Mouse (Mus musculus) heart, embryonic 11.5 days (tissue): Measurements from ENCODE around the gene Kif26a. TPM values are rescaled to one million over a fixed set of nuclear protein-coding genes. Genes with fewer than 3 reads are reported as not detected.

ENCODE experiments used
- ATAC-seq: fragments of 200-750 bp; cut with Nextera tagmentation; replicated peaks from 2 replicates; pipeline ENCODE4 v1.8.0; 2017; ENCODE audit warnings: moderate library complexity; ENCODE audit not compliant: insufficient number of reproducible peaks, low FRiP score, low TSS enrichment
- H3K27ac ChIP-seq: fragments of 300-500 bp; sonication (generic); 2 replicates; pipeline ENCODE4 v1.5.1; 2014; ENCODE audit warnings: mild to moderate bottlenecking, low read depth, low read length
- H3K27me3 ChIP-seq: fragments of 300-500 bp; sonication (generic); 2 replicates; pipeline ENCODE4 v1.6.1; 2014; ENCODE audit warnings: mild to moderate bottlenecking, low read length, mixed read lengths; ENCODE audit not compliant: control insufficient read depth, insufficient read depth
- H3K36me3 ChIP-seq: fragments of 300-500 bp; sonication (generic); 2 replicates; pipeline ENCODE4 v1.6.1; 2014; ENCODE audit warnings: mild to moderate bottlenecking, low read length, moderate library complexity, mixed read lengths; ENCODE audit not compliant: control insufficient read depth, insufficient read depth
- H3K4me1 ChIP-seq: fragments of 300-500 bp; sonication (generic); 2 replicates; pipeline ENCODE4 v1.6.1; 2014; ENCODE audit warnings: low read length; ENCODE audit not compliant: control insufficient read depth, insufficient read depth
- H3K4me2 ChIP-seq: fragments of 300-500 bp; sonication (generic); 2 replicates; pipeline ENCODE4 v1.6.1; 2014; ENCODE audit warnings: mild to moderate bottlenecking, moderate library complexity
- H3K4me3 ChIP-seq: fragments of 300-500 bp; sonication (generic); 2 replicates; pipeline ENCODE4 v1.5.1; 2014; ENCODE audit warnings: low read depth, low read length
- H3K9ac ChIP-seq: fragments of 300-500 bp; sonication (generic); 2 replicates; pipeline ENCODE4 v1.6.1; 2014; ENCODE audit warnings: mild to moderate bottlenecking, low read depth, low read length, moderate library complexity
- H3K9me3 ChIP-seq: fragments of 300-500 bp; sonication (generic); replicated peaks from 2 replicates; pipeline ENCODE4 v1.6.1; 2016; ENCODE audit warnings: low read length; ENCODE audit not compliant: control insufficient read depth
- WGBS: fragments of 180-500 bp; shearing (Covaris S2); extraction: QIAGEN DNeasy Blood & Tissue Kit; methylation state at CpG from one replicate; pipeline ENCODE4 v1.1.7; 2014; ENCODE audit not compliant: insufficient replicate concordance; 5-methylcytosine and 5-hydroxymethylcytosine counted together
- microRNA counts: library from miRNA; unstranded; fragments of <30 nt; microRNA quantifications from one replicate; lab custom pipeline; 2015
- microRNA-seq: library from miRNA; unstranded; fragments of <30 nt; microRNA quantifications from one replicate; pipeline ENCODE4, GENCODE M21; 2016; ENCODE audit warnings: borderline number of aligned reads
- polyA plus RNA-seq: library from polyadenylated mRNA; unstranded; fragments of >200 nt; fragmentation: Nextera tagmentation; extraction: Ambion mirVana; gene quantifications from 2 replicates; pipeline ENCODE4 v1.2.1, GENCODE M21; 2014

The Kif26a gene
- polyA plus RNA-seq, 1 experiment from 2014 or later = 1.3 TPM

DNA sequence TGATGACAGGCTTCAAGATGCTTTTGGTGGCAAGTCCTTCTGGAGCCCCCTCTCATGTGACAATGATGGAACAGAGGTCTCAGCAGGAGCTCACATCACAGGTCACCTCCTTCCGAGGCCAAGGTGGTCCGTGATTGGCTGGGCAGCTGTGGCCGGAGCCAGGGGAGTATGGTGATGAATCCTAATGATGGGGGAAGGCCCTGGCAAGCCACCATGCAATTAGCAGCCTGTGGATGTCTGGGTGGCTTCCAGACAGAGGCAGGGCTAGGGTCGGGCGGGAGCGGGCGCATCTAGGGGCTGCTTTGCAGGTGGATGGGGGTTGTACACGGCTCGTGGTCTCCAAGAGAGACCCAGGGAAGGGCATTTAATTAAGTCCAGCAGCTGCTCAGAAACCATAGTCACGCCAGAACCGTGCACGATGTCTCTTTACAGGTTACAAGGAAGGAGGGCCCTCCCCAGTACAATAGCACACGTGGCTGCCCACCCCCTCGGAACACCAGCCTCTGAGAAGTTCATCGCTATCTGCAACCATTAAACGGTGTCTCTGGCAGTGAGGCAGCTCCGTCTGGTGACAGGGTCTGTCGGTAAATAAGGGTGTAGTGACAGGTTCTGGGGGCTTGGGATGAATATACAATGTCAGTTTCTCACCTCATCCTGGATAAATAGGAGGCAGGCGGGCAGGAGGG, 75.9 kb downstream of the Kif26a start:
- no peak overlapping the region for H3K27ac ChIP-seq
- no peak overlapping the region for H3K4me3 ChIP-seq
- WGBS = 34% methylated on average over 19 of the region's 19 CpGs
- H3K9ac ChIP-seq = no peak overlapping the region
- no peaks in the 10 kb centered on the region for H3K9me3 ChIP-seq
- H3K27me3 ChIP-seq = peaks cover 4% of the 10 kb centered on the region; the same call in 1 of the 2 replicates
- H3K4me2 ChIP-seq = 0 out of 2 replicates have a peak overlapping the region, but pooled peaks have one; percentile 29
- H3K36me3 ChIP-seq = no peaks in the 10 kb centered on the region
- no peak for ATAC-seq
- peaks cover 35% of the 10 kb centered on the region for H3K4me1 ChIP-seq

GRCm38 (mm10) chr12:112223721-112224337, 77.8 kb downstream of the Kif26a start:
- H3K9ac ChIP-seq = no peak overlapping the region
- no peak overlapping the region for H3K4me2 ChIP-seq
- peaks cover 4% of the 10 kb centered on the region; the same call in 1 of the 2 replicates for H3K27me3 ChIP-seq
- peaks cover 18% of the 10 kb centered on the region for H3K4me1 ChIP-seq
- H3K4me3 ChIP-seq = no peak overlapping the region
- ATAC-seq = no peak
- H3K36me3 ChIP-seq = no peaks in the 10 kb centered on the region
- 66% methylated on average over 13 of the region's 13 CpGs for whole genome bisulfite sequencing
- no peak overlapping the region for H3K27ac ChIP-seq
- H3K9me3 ChIP-seq = no peaks in the 10 kb centered on the region

GRCm38 (mm10) chr12:112226238-112226637, 80.2 kb downstream of the Kif26a start:
- no peaks in the 10 kb centered on the region for H3K9me3 ChIP-seq
- H3K27me3 ChIP-seq = peaks cover 4% of the 10 kb centered on the region; the same call in 1 of the 2 replicates
- no peaks in the 10 kb centered on the region for H3K36me3 ChIP-seq
- no peak for ATAC-seq
- no peak overlapping the region for H3K4me3 ChIP-seq
- no peak overlapping the region for H3K27ac ChIP-seq
- no peak overlapping the region for H3K9ac ChIP-seq
- peaks cover 17% of the 10 kb centered on the region for H3K4me1 ChIP-seq
- H3K4me2 ChIP-seq = no peak overlapping the region
- WGBS = 59% methylated on average over 1 of the region's 1 CpGs

DNA sequence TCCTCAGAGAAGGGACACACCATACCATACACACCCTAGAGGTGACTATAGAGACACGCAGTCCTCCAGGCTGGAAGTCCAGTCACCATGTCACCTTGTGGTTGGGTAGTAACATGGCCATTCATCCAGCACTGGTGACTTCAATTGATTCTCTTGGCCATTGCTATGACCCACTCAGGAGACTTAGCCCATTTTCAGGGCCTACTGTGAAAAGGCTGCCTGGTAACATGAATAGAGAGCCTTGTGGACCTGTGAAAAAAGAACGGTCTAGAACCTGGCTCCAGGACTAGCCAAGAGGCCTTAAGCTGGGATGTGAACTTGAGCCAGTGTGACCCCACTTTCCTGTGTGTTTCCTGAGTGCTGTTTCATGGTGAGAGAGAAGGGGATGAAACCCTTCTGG, 80.6 kb downstream of the Kif26a start:
- H3K4me3 ChIP-seq = no peak overlapping the region
- H3K9ac ChIP-seq = no peak overlapping the region
- H3K27me3 ChIP-seq = no peaks in the 10 kb centered on the region; the same call in 1 of the 2 replicates
- 84% methylated on average over 2 of the region's 2 CpGs for WGBS
- no peak overlapping the region for H3K4me2 ChIP-seq
- ATAC-seq = no peak
- H3K9me3 ChIP-seq = no peaks in the 10 kb centered on the region
- H3K36me3 ChIP-seq = no peaks in the 10 kb centered on the region
- no peak overlapping the region for H3K27ac ChIP-seq
- H3K4me1 ChIP-seq = peaks cover 17% of the 10 kb centered on the region

DNA sequence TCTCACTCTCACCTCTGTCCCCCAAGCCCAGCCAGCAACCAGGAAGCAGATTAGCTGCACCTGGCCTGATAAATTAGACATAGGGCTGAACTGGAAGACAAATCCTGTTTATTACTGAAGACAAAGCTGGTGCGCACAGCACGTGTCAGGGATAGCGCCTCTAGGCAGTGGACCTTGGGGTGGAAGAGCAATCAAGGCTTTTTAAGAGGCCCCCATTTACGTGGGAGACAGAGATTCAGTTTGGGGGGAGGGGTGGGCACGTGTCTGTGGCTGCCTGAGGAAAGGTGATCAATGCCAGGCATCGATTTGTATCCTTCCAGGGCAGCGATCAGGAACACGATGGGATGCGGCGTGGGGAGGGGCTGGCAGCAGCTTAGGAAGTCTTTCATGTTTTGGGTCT, 83.1 kb downstream of the Kif26a start:
- no peak overlapping the region for H3K4me2 ChIP-seq
- no peak overlapping the region for H3K9ac ChIP-seq
- 60% methylated on average over 10 of the region's 10 CpGs for WGBS
- no peaks in the 10 kb centered on the region for H3K36me3 ChIP-seq
- H3K4me3 ChIP-seq = no peak overlapping the region
- no peaks in the 10 kb centered on the region for H3K9me3 ChIP-seq
- H3K27ac ChIP-seq = no peak overlapping the region
- no peaks in the 10 kb centered on the region for H3K27me3 ChIP-seq
- peaks cover 5% of the 10 kb centered on the region; the same call in 1 of the 2 replicates for H3K4me1 ChIP-seq
- no peak for ATAC-seq

- Histone ChIP-seq H3K4me2 (no peak overlapping the region), H3K27me3 (no peaks in the 10 kb centered on the region), H3K36me3 (no peaks in the 10 kb centered on the region), H3K9ac (no peak overlapping the region), H3K4me1 (peaks cover 5% of the 10 kb centered on the region; the same call in 1 of the 2 replicates), H3K27ac (no peak overlapping the region), H3K9me3 (no peaks in the 10 kb centered on the region), H3K4me3 (no peak overlapping the region)
- WGBS = 64% methylated on average over 2 of the region's 2 CpGs
- ATAC-seq = no peak
These were observed 84.2 kb downstream of the Kif26a start for GRCm38 (mm10) chr12:112230196-112230595.

MicroRNAs encoded within 50 kb of the gene (microRNA counts, 519-probe panel; counts per million panel counts)
- 2,620 counts per million, percentile 9 among the panel's probes with 10 or more counts for microRNA mmu-miR-203 (lab: Ali Mortazavi, UCI)

Small RNAs within 50 kb of the gene (microRNA-seq; reads per million reads assigned to microRNA genes)
- gene Mir203 (615 reads per million, percentile 81 among the genes with 10 or more reads in this experiment), gene Mir3073a (not detected), gene Mir3073b (not detected)

Other genes starting within 250 kb of the Kif26a start
- gene Ppp1r13b, start 238.1 kb upstream of the Kif26a start, polyA plus RNA-seq = 15.8 and 16.5 TPM in 2 replicates
- gene Atp5mpl, start 179.2 kb upstream of the Kif26a start, polyA plus RNA-seq = 1,282 and 1,314 TPM in 2 replicates
- 0.23 and 0.31 TPM in 2 replicates for gene Tdrd9, start 174.6 kb upstream of the Kif26a start, polyA plus RNA-seq
- gene Rd3l, start 164.9 kb upstream of the Kif26a start, polyA plus RNA-seq = 1.2 and 1.5 TPM in 2 replicates
- gene Aspg, start 39.5 kb upstream of the Kif26a start, polyA plus RNA-seq = 0.56 and 1.4 TPM in 2 replicates